Mouse (Mus musculus) limb, embryonic 15.5 days (tissue): ENCODE data around the gene Cenpu. TPM values are rescaled to one million over a fixed set of nuclear protein-coding genes. Genes with fewer than 3 reads are reported as not detected.

ENCODE experiments used
- ATAC-seq: fragments of 200-750 bp; cut with Nextera tagmentation; 2 replicates; pipeline ENCODE4 v1.8.0; 2017; ENCODE audit warnings: low read depth, moderate TSS enrichment; ENCODE audit not compliant: insufficient number of reproducible peaks, low FRiP score, low TSS enrichment
- H3K27ac ChIP-seq: fragments of 300-500 bp; sonication (generic); 2 replicates; pipeline ENCODE4 v1.5.1; 2015; ENCODE audit warnings: moderate library complexity, mild to moderate bottlenecking, inconsistent platforms
- H3K27me3 ChIP-seq: fragments of 300-500 bp; sonication (generic); 2 replicates; pipeline ENCODE4 v1.6.1; 2015; ENCODE audit warnings: inconsistent platforms
- H3K36me3 ChIP-seq: fragments of 300-500 bp; sonication (generic); 2 replicates; pipeline ENCODE4 v1.6.1; 2015; ENCODE audit warnings: inconsistent platforms
- H3K4me1 ChIP-seq: fragments of 300-500 bp; sonication (generic); 2 replicates; pipeline ENCODE4 v1.6.1; 2015; ENCODE audit warnings: inconsistent platforms
- H3K4me2 ChIP-seq: fragments of 300-500 bp; sonication (generic); 2 replicates; pipeline ENCODE4 v1.6.1; 2015; ENCODE audit warnings: mild to moderate bottlenecking, inconsistent platforms
- H3K4me3 ChIP-seq: fragments of 300-500 bp; sonication (generic); 2 replicates; pipeline ENCODE4 v1.5.1; 2015; ENCODE audit warnings: mild to moderate bottlenecking, inconsistent platforms
- H3K9ac ChIP-seq: fragments of 300-500 bp; sonication (generic); 2 replicates; pipeline ENCODE4 v1.6.1; 2015; ENCODE audit warnings: inconsistent platforms
- H3K9me3 ChIP-seq: fragments of 300-500 bp; sonication (generic); 2 replicates; pipeline ENCODE4 v1.6.1; 2016; ENCODE audit warnings: inconsistent platforms
- WGBS: fragments of 180-500 bp; shearing (Covaris S2); methylation state at CpG from one replicate; pipeline ENCODE4 v1.1.7; 2015; 5-methylcytosine and 5-hydroxymethylcytosine counted together
- polyA plus RNA-seq: library from polyadenylated mRNA; unstranded; fragments of >200 nt; fragmentation: Nextera tagmentation; extraction: Ambion mirVana; gene quantifications from 2 replicates; pipeline ENCODE4 v1.2.1, GENCODE M21; 2015

The Cenpu gene
- polyA plus RNA-seq, 1 experiment from 2014 or later = 10.2 TPM

- no peak overlapping the region for H3K4me2 ChIP-seq
- H3K36me3 ChIP-seq = no peaks in the 10 kb centered on the region
- H3K27ac ChIP-seq = no peak overlapping the region
- H3K9me3 ChIP-seq = no peaks in the 10 kb centered on the region
- H3K9ac ChIP-seq = no peak overlapping the region
- peaks cover 11% of the 10 kb centered on the region for H3K4me1 ChIP-seq
- H3K4me3 ChIP-seq = no peak overlapping the region
- WGBS = 63% methylated on average over 9 of the region's 9 CpGs
- H3K27me3 ChIP-seq = no peaks in the 10 kb centered on the region
- ATAC-seq = no peak
Observed at GRCm38 (mm10) chr8:46622446-46623270, 70.8 kb downstream of the Cenpu start.

DNA sequence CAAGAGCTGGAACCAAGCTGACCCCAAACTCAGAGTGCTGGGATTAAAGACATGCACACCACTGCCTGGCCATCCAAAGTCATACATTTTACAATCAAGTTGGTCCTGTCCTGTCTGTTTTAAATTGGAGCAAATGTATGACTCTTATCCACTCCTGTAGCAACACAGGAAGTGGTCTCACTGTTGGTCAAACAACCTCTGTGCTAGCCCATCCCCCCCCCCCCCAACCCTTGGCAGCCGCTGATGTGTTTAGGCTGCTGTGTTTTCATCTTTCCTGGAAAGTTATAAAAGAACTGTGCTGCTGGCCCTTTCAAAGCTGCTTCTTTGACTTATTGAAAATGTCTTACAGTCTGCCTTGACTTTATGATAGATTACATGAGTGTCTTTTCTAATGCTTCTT, 73.3 kb downstream of the Cenpu start:
- 37% methylated on average over 1 of the region's 1 CpGs for WGBS
- Histone ChIP-seq H3K27me3 (no peaks in the 10 kb centered on the region), H3K4me2 (no peak overlapping the region), H3K4me1 (no peaks in the 10 kb centered on the region; the same call in 1 of the 2 replicates), H3K9ac (no peak overlapping the region), H3K9me3 (no peaks in the 10 kb centered on the region), H3K27ac (no peak overlapping the region), H3K4me3 (no peak overlapping the region), H3K36me3 (peaks cover 5% of the 10 kb centered on the region; the same call in 1 of the 2 replicates)
- no peak for ATAC-seq

DNA sequence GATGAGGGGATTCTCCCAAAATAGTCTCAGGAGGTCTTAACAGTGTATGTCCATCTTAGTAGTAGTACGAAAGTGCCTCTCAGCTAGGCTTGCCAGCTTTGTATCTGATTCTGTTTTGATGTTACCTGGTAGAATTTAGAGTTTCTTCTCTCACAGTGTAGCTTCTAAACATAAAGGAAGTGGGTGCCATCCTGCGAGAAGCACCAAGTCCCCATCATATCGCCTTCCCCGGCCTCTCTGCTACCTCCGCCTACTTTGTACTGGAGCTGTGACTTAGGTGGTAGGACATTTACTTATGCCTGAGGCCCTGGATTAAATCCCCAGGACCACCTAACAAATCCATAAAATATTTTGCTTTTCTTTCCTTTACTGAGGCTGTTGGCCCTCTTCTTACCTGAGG, 74.8 kb downstream of the Cenpu start:
- Histone ChIP-seq H3K4me2 (no peak overlapping the region), H3K27me3 (no peaks in the 10 kb centered on the region), H3K27ac (no peak overlapping the region), H3K9me3 (no peaks in the 10 kb centered on the region), H3K4me3 (no peak overlapping the region), H3K4me1 (no peaks in the 10 kb centered on the region; the same call in 1 of the 2 replicates), H3K36me3 (peaks cover 8% of the 10 kb centered on the region; the same call in 1 of the 2 replicates), H3K9ac (no peak overlapping the region)
- ATAC-seq = no peak
- 95% methylated on average over 5 of the region's 5 CpGs for WGBS

DNA sequence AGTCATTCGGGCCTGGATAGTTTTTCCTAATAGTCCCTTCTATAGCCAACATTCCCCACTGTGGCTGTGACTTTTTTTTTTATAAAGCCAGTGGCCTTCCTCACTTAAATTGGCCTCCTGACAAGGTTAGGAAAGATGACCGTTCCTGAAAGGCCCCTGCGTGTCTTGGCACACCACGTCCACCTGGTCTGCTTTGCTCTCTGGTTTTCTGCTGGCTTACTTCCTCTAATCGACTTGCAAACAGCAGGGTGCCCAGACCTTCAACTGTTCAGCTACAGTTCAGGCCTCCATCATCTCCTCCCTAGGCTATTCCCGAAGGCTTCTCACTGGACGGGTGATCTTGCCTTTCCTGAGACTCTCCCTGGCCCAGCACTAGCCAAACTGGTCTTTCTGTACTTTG, 76.1 kb downstream of the Cenpu start:
- 54% methylated on average over 7 of the region's 7 CpGs for WGBS
- Histone ChIP-seq H3K4me2 (no peak overlapping the region), H3K9me3 (no peaks in the 10 kb centered on the region), H3K36me3 (peaks cover 17% of the 10 kb centered on the region), H3K4me3 (no peak overlapping the region), H3K27me3 (no peaks in the 10 kb centered on the region), H3K4me1 (no peaks in the 10 kb centered on the region; the same call in 1 of the 2 replicates), H3K27ac (no peak overlapping the region), H3K9ac (no peak overlapping the region)
- no peak for ATAC-seq

GRCm38 (mm10) chr8:46628645-46629044, 76.8 kb downstream of the Cenpu start:
- no peak overlapping the region for H3K9ac ChIP-seq
- peaks cover 24% of the 10 kb centered on the region for H3K36me3 ChIP-seq
- no peaks in the 10 kb centered on the region for H3K9me3 ChIP-seq
- ATAC-seq = no peak
- H3K4me2 ChIP-seq = no peak overlapping the region
- no peak overlapping the region for H3K4me3 ChIP-seq
- no peaks in the 10 kb centered on the region for H3K27me3 ChIP-seq
- H3K27ac ChIP-seq = no peak overlapping the region
- 83% methylated on average over 1 of the region's 1 CpGs for WGBS
- H3K4me1 ChIP-seq = no peaks in the 10 kb centered on the region; the same call in 1 of the 2 replicates

Other genes with a start within 250 kb of the Cenpu start
- 50.3 and 53.4 TPM in 2 replicates for gene Acsl1, start 81.0 kb upstream of the Cenpu start, polyA plus RNA-seq
- 11.4 and 12.4 TPM in 2 replicates for gene Primpol, start 65.2 kb downstream of the Cenpu start, polyA plus RNA-seq
- gene Casp3, start 65.3 kb downstream of the Cenpu start, polyA plus RNA-seq = 72.3 and 74.0 TPM in 2 replicates
- gene Irf2, start 187.7 kb downstream of the Cenpu start, polyA plus RNA-seq = 20.0 and 24.8 TPM in 2 replicates